Mouse (Mus musculus): ENCODE measurements around the gene Gm21887.
"Not testable (repeated sequence)": the region's sequence is repeated elsewhere in the genome, so short reads cannot be mapped to it uniquely, and the experiment has no call there.

GRCm38 (mm10) chrX:170005194-170005593, 4.3 kb upstream of the Gm21887 start:
- not testable (repeated sequence) for TF ChIP-seq CTCF, EP300 (IDR thresholded peaks at IDR 0.05)

Measured in lung, postnatal 0 days (tissue).